Mouse (Mus musculus): ENCODE results near the gene Prokr1. TPM values are rescaled to one million over a fixed set of nuclear protein-coding genes. Genes with fewer than 3 reads are reported as not detected.
A peak's percentile ranks its signal among the peaks of the same experiment; 100 is the strongest.

Prokr1 gene
- total and polyA plus RNA-seq, 3 experiments: 1.3 to 1.4 TPM; not detected in 1

DNA sequence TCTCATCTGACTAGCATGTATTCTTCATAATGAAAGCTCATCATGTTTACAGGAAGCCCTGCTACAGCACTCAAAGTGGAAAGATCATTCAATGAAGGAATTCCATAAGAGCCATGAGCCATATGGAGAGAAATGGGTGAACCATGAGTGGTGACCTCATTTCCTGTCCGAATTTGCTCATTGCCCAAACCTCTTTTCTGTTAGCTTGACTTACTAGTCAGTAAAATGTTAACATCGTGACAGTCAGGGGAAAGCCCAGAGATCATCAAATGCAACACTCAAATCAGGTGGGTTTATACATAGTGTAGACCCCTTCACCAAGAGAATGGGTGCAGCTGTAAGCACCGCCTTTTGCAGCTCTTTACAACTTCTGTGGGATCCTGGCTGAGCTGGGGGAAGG, 36.8 kb downstream of the Prokr1 start (continued):
- TF ChIP-seq SIN3A (IDR thresholded peaks at IDR 0.05; ENCODE audit: low read length): no peak

DNA sequence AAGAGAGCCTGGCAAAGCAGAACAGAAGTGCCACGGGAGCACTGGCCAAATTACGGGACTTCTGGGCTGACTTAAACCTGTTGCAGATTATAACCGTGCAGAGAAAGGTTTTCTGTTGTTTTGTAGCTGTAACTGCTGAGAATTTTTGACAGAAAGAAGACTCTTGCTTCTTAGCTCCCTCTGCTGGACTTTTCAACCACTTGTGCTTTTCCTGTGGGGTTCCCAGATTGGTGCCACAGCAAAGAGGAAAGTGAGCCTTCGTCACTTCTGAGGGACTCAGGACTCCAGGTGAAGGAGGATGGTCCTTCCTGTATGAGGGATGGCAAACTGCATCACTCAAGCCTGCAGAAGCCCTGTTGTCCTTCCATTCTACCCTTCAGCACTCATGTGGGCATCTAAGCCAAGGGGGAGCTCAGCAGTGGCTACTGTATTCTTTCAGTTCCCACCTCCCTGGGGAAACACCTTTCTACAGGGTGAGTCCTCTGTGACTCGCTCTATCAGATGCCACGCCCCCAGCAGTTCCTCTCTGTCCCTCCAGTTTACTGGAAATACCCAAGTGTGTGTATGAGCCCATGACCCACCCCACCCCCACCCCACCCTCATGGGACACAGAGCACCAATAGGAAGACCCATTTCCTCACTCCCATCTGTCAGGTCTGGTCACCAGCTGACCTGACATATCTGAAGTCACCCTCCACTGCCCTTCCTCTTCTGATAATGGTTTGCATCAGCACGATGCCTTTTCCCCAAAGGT, 38.3 kb downstream of the Prokr1 start:
- Histone ChIP-seq H3K36me3 (ENCODE audit: control insufficient read depth in 1 of 2, insufficient read depth in 2 of 2, low read length in 2 of 2) (no peaks in the 10 kb centered on the region), H3K9me3 (replicated peaks; ENCODE audit: insufficient read depth, low read length) (no peaks in the 10 kb centered on the region), H3K4me1 (ENCODE audit: control insufficient read depth in 1 of 2, insufficient read depth in 2 of 2, low read length in 2 of 2) (no peaks in the 10 kb centered on the region), H3K4me3 (ENCODE audit: control insufficient read depth in 1 of 2, insufficient read depth in 1 of 2, low read depth in 2 of 2, low read length in 2 of 2) (no peak overlapping the region), H3K27me3 (ENCODE audit: control insufficient read depth in 1 of 2, insufficient read depth in 2 of 2, low read length in 2 of 2) (peaks cover 4 to 10% of the 10 kb centered on the region in 2 experiments), H3K9ac (ENCODE audit: control insufficient read depth, low read depth, low read length, poor library complexity, severe bottlenecking) (no peak overlapping the region), H3K27ac (ENCODE audit: control insufficient read depth, low read depth, low read length) (no peak overlapping the region), H3K79me2 (ENCODE audit: control insufficient read depth, insufficient read depth, low read length, poor library complexity) (no peaks in the 10 kb centered on the region)
- no peak for TF ChIP-seq ZMIZ1 (IDR thresholded peaks at IDR 0.05; ENCODE audit: low read depth, low read length)
- peak; percentile 19 to 63 (median 23); a peak in 3 of 6 replicates for TF ChIP-seq CTCF (IDR thresholded peaks at IDR 0.05 in 2 of 3, conservative IDR thresholded peaks at IDR 0.05 in 1 of 3; ENCODE audit: control insufficient read depth in 1 of 3, insufficient read depth in 1 of 3, low read depth in 2 of 3, low read length in 3 of 3, poor library complexity in 1 of 3, severe bottlenecking in 1 of 3)
- TF ChIP-seq POLR2AphosphoS2 (IDR thresholded peaks at IDR 0.05; ENCODE audit: low read length): no peak
- peak; percentile 41; the same call in 1 of the 2 replicates for TF ChIP-seq ZC3H11A (IDR thresholded peaks at IDR 0.05; ENCODE audit: low read depth, low read length)
- TF ChIP-seq SMC3 (IDR thresholded peaks at IDR 0.05; ENCODE audit: low read depth, low read length): peak; percentile 70
- TF ChIP-seq NRF1 (IDR thresholded peaks at IDR 0.05; ENCODE audit: insufficient read depth, low read depth, low read length, poor library complexity, severe bottlenecking): no peak
- peak; percentile 63 for TF ChIP-seq RAD21 (IDR thresholded peaks at IDR 0.05; ENCODE audit: low read depth, low read length)
- DNase-seq (ENCODE audit: low read depth, low spot score): no peak

- no peaks in the 10 kb centered on the region; a peak in 2 of 4 replicates for H3K27me3 ChIP-seq (ENCODE audit: control insufficient read depth in 1 of 2, insufficient read depth in 2 of 2, low read length in 2 of 2)
Observed at GRCm38 (mm10) chr6:87547836-87548235, 42.7 kb downstream of the Prokr1 start.

More at GRCm38 (mm10) chr6:87547836-87548235, 42.7 kb downstream of the Prokr1 start:
- Histone ChIP-seq H3K9ac (ENCODE audit: control insufficient read depth, low read depth, low read length, poor library complexity, severe bottlenecking) (no peak overlapping the region), H3K4me3 (ENCODE audit: control insufficient read depth in 1 of 2, insufficient read depth in 1 of 2, low read depth in 2 of 2, low read length in 2 of 2) (no peak overlapping the region), H3K36me3 (ENCODE audit: control insufficient read depth in 1 of 2, insufficient read depth in 2 of 2, low read length in 2 of 2) (peaks cover 0 to under 1% of the 10 kb centered on the region in 2 experiments; a peak in 2 of 4 replicates), H3K27ac (ENCODE audit: control insufficient read depth, low read depth, low read length) (no peak overlapping the region), H3K4me1 (ENCODE audit: control insufficient read depth in 1 of 2, insufficient read depth in 2 of 2, low read length in 2 of 2) (peaks cover 0 to 4% of the 10 kb centered on the region in 2 experiments; a peak in 2 of 4 replicates), H3K79me2 (ENCODE audit: control insufficient read depth, insufficient read depth, low read length, poor library complexity) (no peaks in the 10 kb centered on the region), H3K9me3 (replicated peaks; ENCODE audit: insufficient read depth, low read length) (no peaks in the 10 kb centered on the region)
- DNase-seq (ENCODE audit: low read depth, low spot score): no peak
- TF ChIP-seq GATA1 (IDR thresholded peaks at IDR 0.05; ENCODE audit: low read depth, low read length) (no peak), E2F4 (IDR thresholded peaks at IDR 0.05; ENCODE audit: borderline replicate concordance, low read depth, low read length) (no peak), POLR2AphosphoS2 (IDR thresholded peaks at IDR 0.05; ENCODE audit: low read length) (no peak), MAX (IDR thresholded peaks at IDR 0.05; ENCODE audit: low read length) (no peak), EP300 (IDR thresholded peaks at IDR 0.05; ENCODE audit: low read depth in 1 of 2, low read length in 2 of 2) (no peak), MAZ (IDR thresholded peaks at IDR 0.05; ENCODE audit: low read depth, low read length) (no peak), KAT2A (conservative IDR thresholded peaks at IDR 0.05; ENCODE audit: low read depth, low read length) (no peak), UBTF (IDR thresholded peaks at IDR 0.05; ENCODE audit: borderline replicate concordance, insufficient read depth, low read depth, low read length) (no peak), SIN3A (IDR thresholded peaks at IDR 0.05; ENCODE audit: low read length) (no peak), ZMIZ1 (IDR thresholded peaks at IDR 0.05; ENCODE audit: low read depth, low read length) (no peak), RAD21 (IDR thresholded peaks at IDR 0.05; ENCODE audit: low read depth, low read length) (no peak), RCOR1 (IDR thresholded peaks at IDR 0.05; ENCODE audit: low read depth, low read length) (no peak), ETS1 (IDR thresholded peaks at IDR 0.05; ENCODE audit: low read depth, low read length) (no peak), POLR2A (IDR thresholded peaks at IDR 0.05; ENCODE audit: control insufficient read depth in 1 of 2, insufficient read depth in 1 of 2, low read depth in 1 of 2, low read length in 2 of 2, poor library complexity in 1 of 2) (no peak)
